Mouse (Mus musculus) neural tube, embryonic 14.5 days (tissue): ENCODE measurements around the gene Fbxl17. TPM values are rescaled to one million over a fixed set of nuclear protein-coding genes. Genes with fewer than 3 reads are reported as not detected.

ENCODE experiments used
- ATAC-seq: fragments of 200-750 bp; cut with Nextera tagmentation; 2 replicates; pipeline ENCODE4 v1.8.0; 2017; ENCODE audit warnings: low read depth, mild to moderate bottlenecking, moderate TSS enrichment, moderate library complexity
- H3K27ac ChIP-seq: fragments of 300-500 bp; sonication (generic); 2 replicates; pipeline ENCODE4 v1.5.1; 2014; ENCODE audit warnings: low read depth, mild to moderate bottlenecking, control low read depth, low read length, moderate library complexity, mixed read lengths
- H3K27me3 ChIP-seq: fragments of 300-500 bp; sonication (generic); 2 replicates; pipeline ENCODE4 v1.6.1; 2014; ENCODE audit warnings: low read length; ENCODE audit not compliant: control insufficient read depth, insufficient read depth
- H3K36me3 ChIP-seq: fragments of 300-500 bp; sonication (generic); 2 replicates; pipeline ENCODE4 v1.6.1; 2014; ENCODE audit warnings: low read length, mixed read lengths; ENCODE audit not compliant: control insufficient read depth, insufficient read depth
- H3K4me1 ChIP-seq: fragments of 300-500 bp; sonication (generic); 2 replicates; pipeline ENCODE4 v1.6.1; 2014; ENCODE audit warnings: low read length; ENCODE audit not compliant: control insufficient read depth, insufficient read depth
- H3K4me2 ChIP-seq: fragments of 300-500 bp; sonication (generic); 2 replicates; pipeline ENCODE4 v1.6.1; 2014; ENCODE audit warnings: mild to moderate bottlenecking, low read depth, low read length, control low read depth
- H3K4me3 ChIP-seq: fragments of 300-500 bp; sonication (generic); 2 replicates; pipeline ENCODE4 v1.5.1; 2014; ENCODE audit warnings: low read depth, low read length, control low read depth, mixed read lengths
- H3K9ac ChIP-seq: fragments of 300-500 bp; sonication (generic); replicated peaks from 2 replicates; pipeline ENCODE4 v1.6.1; 2014; ENCODE audit warnings: low read depth, mild to moderate bottlenecking, control low read depth, low read length, mixed read lengths
- H3K9me3 ChIP-seq: fragments of 300-500 bp; sonication (generic); 2 replicates; pipeline ENCODE4 v1.6.1; 2016; ENCODE audit warnings: low read length; ENCODE audit not compliant: control insufficient read depth
- WGBS: fragments of 180-500 bp; shearing (Covaris S2); extraction: QIAGEN DNeasy Blood & Tissue Kit; methylation state at CpG from one replicate; pipeline ENCODE4 v1.1.7; 2014; 5-methylcytosine and 5-hydroxymethylcytosine counted together
- polyA plus RNA-seq: library from polyadenylated mRNA; unstranded; fragments of >200 nt; fragmentation: Nextera tagmentation; extraction: Ambion mirVana; gene quantifications from 2 replicates; pipeline ENCODE4 v1.2.1, GENCODE M21; 2014

Gene Fbxl17
- polyA plus RNA-seq, 1 experiment from 2014 or later = 17.4 TPM

GRCm38 (mm10) chr17:63402170-63402569 lies 97.6 kb downstream of the Fbxl17 start:
- peaks cover 5% of the 10 kb centered on the region; the same call in 1 of the 2 replicates for H3K4me1 ChIP-seq
- no peak overlapping the region for H3K4me3 ChIP-seq
- H3K9me3 ChIP-seq = no peaks in the 10 kb centered on the region
- no peak for ATAC-seq
- WGBS = 74% methylated on average over 3 of the region's 3 CpGs
- no peak overlapping the region for H3K9ac ChIP-seq
- H3K4me2 ChIP-seq = no peak overlapping the region
- no peaks in the 10 kb centered on the region for H3K27me3 ChIP-seq
- H3K36me3 ChIP-seq = no peaks in the 10 kb centered on the region
- H3K27ac ChIP-seq = no peak overlapping the region

GRCm38 (mm10) chr17:63400640-63401039 lies 99.2 kb downstream of the Fbxl17 start:
- H3K27ac ChIP-seq = no peak overlapping the region
- WGBS = 85% methylated on average over 5 of the region's 5 CpGs
- no peak overlapping the region for H3K4me3 ChIP-seq
- H3K4me1 ChIP-seq = no peaks in the 10 kb centered on the region
- H3K9ac ChIP-seq = no peak overlapping the region
- no peak overlapping the region for H3K4me2 ChIP-seq
- no peak for ATAC-seq
- H3K9me3 ChIP-seq = no peaks in the 10 kb centered on the region
- H3K27me3 ChIP-seq = no peaks in the 10 kb centered on the region
- no peaks in the 10 kb centered on the region for H3K36me3 ChIP-seq

DNA sequence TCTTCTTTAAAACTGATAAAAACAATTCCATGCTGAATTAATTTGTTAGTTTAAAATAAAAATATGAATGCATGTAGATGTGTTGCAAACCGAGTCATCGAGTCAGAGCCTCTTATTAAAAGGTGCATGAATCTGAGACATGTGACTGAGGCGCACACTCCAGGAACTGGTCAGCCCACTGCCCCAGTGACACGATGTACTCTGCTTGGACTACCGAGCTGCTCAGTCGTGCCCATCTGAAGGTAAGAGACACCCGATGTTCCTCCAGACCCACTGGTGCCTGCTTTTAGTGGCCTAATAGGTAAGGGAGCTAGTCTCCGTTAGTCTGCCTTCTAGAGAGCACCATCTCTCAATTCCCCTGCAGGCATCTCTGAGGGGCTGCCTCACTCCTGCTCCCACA lies 100.0 kb downstream of the Fbxl17 start:
- 89% methylated on average over 8 of the region's 8 CpGs for WGBS
- Histone ChIP-seq H3K9ac (no peak overlapping the region), H3K4me3 (no peak overlapping the region), H3K4me1 (no peaks in the 10 kb centered on the region), H3K27me3 (no peaks in the 10 kb centered on the region), H3K9me3 (no peaks in the 10 kb centered on the region), H3K4me2 (no peak overlapping the region), H3K36me3 (no peaks in the 10 kb centered on the region), H3K27ac (no peak overlapping the region)
- ATAC-seq = no peak

DNA sequence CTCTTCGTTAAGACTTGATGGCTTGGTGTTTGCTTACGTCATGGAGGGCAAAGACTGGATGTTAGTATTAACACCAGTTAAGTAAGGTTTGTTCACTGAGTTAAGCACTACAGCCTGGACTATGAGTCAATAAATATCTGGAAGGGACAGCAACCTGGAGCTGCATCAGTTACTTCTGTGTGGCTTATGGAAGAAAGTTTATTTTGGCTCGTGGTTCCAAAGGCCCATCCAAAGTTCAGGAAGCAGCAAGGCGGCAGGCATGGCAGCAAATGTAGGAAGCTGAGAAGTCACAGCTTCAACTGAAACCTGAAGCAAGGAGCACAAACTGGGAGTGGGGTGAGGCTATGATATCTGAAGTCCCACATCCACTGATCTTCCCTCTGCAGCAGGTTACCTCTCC lies 108.3 kb downstream of the Fbxl17 start:
- Histone ChIP-seq H3K27me3 (no peaks in the 10 kb centered on the region), H3K4me1 (no peaks in the 10 kb centered on the region), H3K9me3 (no peaks in the 10 kb centered on the region), H3K4me2 (no peak overlapping the region), H3K9ac (no peak overlapping the region), H3K36me3 (no peaks in the 10 kb centered on the region), H3K27ac (no peak overlapping the region), H3K4me3 (no peak overlapping the region)
- no peak for ATAC-seq
- 92% methylated on average over 4 of the region's 4 CpGs for WGBS

DNA sequence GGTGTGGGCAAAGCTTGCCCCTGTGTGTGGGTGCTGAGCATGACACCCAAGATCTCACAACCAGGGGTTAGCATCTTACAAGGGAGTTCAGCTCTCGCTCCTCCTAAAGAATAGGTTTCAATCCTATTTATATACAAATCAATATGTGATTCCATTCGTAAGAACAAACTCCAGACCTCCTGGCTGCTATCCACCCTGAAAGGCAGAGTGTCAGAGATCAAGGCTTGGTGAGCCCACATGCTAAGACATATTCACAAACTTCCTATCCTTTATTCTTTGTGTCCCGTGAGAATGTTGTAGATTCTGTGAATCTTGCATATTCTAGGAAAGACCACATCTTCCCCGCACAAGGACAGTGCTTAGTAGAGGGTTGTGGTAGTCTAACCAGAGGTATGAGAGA lies 108.9 kb downstream of the Fbxl17 start:
- 85% methylated on average over 4 of the region's 4 CpGs for WGBS

GRCm38 (mm10) chr17:63370977-63371376 lies 128.8 kb downstream of the Fbxl17 start:
- Histone ChIP-seq H3K27ac (no peak overlapping the region), H3K4me1 (no peaks in the 10 kb centered on the region), H3K27me3 (no peaks in the 10 kb centered on the region), H3K4me3 (no peak overlapping the region), H3K36me3 (no peaks in the 10 kb centered on the region), H3K9me3 (no peaks in the 10 kb centered on the region), H3K4me2 (no peak overlapping the region), H3K9ac (no peak overlapping the region)
- WGBS = 79% methylated on average over 3 of the region's 3 CpGs
- ATAC-seq = no peak

More for the DNA sequence above, 108.9 kb downstream of the Fbxl17 start:
- no peak overlapping the region for H3K27ac ChIP-seq
- no peaks in the 10 kb centered on the region for H3K27me3 ChIP-seq
- ATAC-seq = no peak
- H3K36me3 ChIP-seq = no peaks in the 10 kb centered on the region
- no peak overlapping the region for H3K4me3 ChIP-seq
- no peak overlapping the region for H3K4me2 ChIP-seq
- no peaks in the 10 kb centered on the region for H3K4me1 ChIP-seq
- H3K9me3 ChIP-seq = no peaks in the 10 kb centered on the region
- H3K9ac ChIP-seq = no peak overlapping the region

- no peak overlapping the region for H3K4me3 ChIP-seq
- no peaks in the 10 kb centered on the region for H3K36me3 ChIP-seq
- no peak for ATAC-seq
These were observed 130.0 kb downstream of the Fbxl17 start for GRCm38 (mm10) chr17:63369631-63370310.

DNA sequence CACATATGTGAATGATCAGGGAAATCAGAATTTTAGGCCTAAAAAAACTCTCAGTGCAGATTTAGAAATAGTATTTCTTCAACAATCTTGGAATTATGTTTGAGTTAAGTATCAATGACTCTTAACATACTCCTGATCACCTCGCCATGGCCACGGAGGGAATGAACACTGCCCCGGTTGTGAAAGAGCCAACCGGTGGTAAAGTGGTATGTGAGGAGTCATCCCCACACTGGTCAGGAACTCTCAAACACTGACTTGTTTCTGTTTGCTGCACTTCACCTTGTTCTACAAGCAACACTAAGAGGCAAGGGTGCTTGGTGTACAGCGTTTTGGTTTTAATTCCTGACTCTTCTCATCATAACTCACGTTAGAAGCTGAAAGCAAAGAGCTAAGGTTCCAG lies 132.3 kb downstream of the Fbxl17 start:
- no peaks in the 10 kb centered on the region for H3K36me3 ChIP-seq
- H3K9ac ChIP-seq = no peak overlapping the region
- H3K4me3 ChIP-seq = no peak overlapping the region
- H3K9me3 ChIP-seq = no peaks in the 10 kb centered on the region
- H3K27ac ChIP-seq = no peak overlapping the region
- 88% methylated on average over 6 of the region's 6 CpGs for WGBS
- no peak for ATAC-seq
- H3K27me3 ChIP-seq = no peaks in the 10 kb centered on the region
- H3K4me1 ChIP-seq = no peaks in the 10 kb centered on the region
- no peak overlapping the region for H3K4me2 ChIP-seq

More at GRCm38 (mm10) chr17:63369631-63370310, 130.0 kb downstream of the Fbxl17 start:
- Histone ChIP-seq H3K27ac (no peak overlapping the region), H3K4me1 (no peaks in the 10 kb centered on the region), H3K9ac (no peak overlapping the region), H3K4me2 (no peak overlapping the region), H3K9me3 (no peaks in the 10 kb centered on the region), H3K27me3 (no peaks in the 10 kb centered on the region)
- 71% methylated on average over 8 of the region's 8 CpGs for WGBS

- Histone ChIP-seq H3K27ac (no peak overlapping the region), H3K27me3 (no peaks in the 10 kb centered on the region), H3K4me2 (no peak overlapping the region), H3K36me3 (no peaks in the 10 kb centered on the region), H3K4me1 (no peaks in the 10 kb centered on the region), H3K9me3 (no peaks in the 10 kb centered on the region), H3K9ac (no peak overlapping the region), H3K4me3 (no peak overlapping the region)
- no peak for ATAC-seq
- WGBS = 57% methylated on average over 11 of the region's 11 CpGs
These were observed 133.8 kb downstream of the Fbxl17 start for GRCm38 (mm10) chr17:63366045-63366444.
